Mouse (Mus musculus) olfactory bulb, adult 2 months (tissue): ENCODE measurements around the gene Parvb.

Experiments used
- CTCF ChIP-seq: fragments of 200-500 bp; IDR thresholded peaks from 2 replicates; pipeline ENCODE4 v1.5.1; 2012; ENCODE audit warnings: low read depth, mild to moderate bottlenecking, low read length, moderate library complexity; ENCODE audit not compliant: insufficient read depth
- POLR2A ChIP-seq: fragments of 200-500 bp; IDR thresholded peaks from 2 replicates; pipeline ENCODE4 v1.6.1; 2012; ENCODE audit warnings: mild to moderate bottlenecking, low read depth, low read length, moderate library complexity; ENCODE audit not compliant: insufficient read depth

DNA sequence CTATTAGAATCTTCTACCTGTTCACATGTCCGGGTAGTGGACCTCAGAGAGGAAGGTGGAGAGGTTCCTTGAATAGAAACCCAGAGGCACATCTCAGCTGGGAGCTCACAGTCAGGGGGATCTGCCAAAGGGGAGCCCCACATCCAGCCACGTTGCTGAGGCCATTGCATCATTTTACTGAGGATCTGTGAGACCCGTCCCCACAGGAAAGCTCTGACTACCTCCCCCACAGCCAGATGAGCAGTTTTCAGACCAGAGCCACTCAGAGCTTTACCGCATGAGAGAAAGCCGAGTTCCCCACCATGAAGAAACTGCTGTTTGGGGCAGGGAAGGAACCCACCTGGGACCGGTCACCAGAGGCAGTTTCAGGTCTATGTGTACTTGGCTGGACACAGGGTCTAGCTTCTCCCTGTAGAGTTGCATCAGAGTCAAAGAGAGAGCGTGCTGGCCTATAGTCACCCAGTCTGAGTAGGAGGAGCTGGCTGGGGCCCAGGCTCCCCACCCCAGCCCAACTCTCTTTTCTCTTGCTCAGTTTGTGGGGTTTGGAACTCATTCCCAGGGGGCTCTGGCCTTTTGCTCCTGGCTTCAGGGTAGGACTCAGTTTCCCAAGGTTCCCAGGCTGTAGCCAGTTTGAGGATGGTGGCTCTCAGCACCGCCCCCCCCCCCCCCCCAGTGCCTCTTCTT is 93.2 kb downstream of the Parvb start:
- TF ChIP-seq CTCF (no peak), POLR2A (no peak)
